Mouse (Mus musculus): Measurements from ENCODE around the gene Clcn1.

Gene Clcn1

DNA sequence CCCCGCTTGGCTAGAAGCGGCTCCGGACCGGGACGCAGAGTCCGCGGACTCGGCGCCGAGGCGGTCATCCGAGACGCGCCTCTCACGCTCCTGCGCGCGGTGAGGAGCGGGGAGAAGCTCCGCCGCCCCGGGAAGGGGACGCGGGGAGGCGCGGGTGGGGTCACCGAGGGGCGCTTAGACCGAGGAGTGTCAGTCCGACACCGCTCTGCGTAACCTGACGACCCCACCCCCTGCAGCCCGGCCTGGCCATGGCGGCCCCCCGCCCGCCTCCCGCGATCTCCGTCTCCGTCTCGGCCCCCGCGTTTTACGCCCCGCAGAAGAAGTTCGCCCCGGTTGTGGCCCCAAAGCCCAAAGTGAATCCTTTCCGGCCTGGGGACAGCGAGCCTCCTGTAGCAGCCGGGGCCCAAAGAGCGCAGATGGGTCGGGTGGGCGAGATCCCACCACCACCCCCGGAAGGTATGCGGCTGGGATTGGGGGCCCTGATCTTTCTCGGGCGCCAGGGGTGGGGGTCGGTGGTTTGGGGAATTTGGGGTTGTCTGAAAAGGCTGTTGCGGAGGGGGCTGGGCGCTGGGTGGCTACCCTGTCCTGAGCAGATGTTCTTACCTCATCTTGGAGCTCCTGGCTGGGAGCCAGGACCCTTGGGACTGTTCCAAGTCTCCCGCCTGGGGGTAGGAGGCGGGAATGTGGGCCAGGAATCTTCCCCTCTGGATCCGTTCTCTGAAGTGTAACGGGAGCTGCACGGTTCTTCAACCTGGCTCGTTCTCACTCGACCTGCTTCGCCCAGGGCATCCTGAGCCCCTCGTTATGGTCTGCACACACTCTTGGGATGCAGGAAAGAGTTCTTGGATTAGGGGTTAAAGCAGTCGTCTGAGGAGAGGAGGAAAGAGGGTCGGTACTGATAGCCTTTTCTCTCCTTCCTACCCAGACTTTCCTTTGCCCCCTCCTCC, 63.8 kb downstream of the Clcn1 start:
- DNase-seq (ENCODE audit: extremely low spot score): peak; percentile 61

DNA sequence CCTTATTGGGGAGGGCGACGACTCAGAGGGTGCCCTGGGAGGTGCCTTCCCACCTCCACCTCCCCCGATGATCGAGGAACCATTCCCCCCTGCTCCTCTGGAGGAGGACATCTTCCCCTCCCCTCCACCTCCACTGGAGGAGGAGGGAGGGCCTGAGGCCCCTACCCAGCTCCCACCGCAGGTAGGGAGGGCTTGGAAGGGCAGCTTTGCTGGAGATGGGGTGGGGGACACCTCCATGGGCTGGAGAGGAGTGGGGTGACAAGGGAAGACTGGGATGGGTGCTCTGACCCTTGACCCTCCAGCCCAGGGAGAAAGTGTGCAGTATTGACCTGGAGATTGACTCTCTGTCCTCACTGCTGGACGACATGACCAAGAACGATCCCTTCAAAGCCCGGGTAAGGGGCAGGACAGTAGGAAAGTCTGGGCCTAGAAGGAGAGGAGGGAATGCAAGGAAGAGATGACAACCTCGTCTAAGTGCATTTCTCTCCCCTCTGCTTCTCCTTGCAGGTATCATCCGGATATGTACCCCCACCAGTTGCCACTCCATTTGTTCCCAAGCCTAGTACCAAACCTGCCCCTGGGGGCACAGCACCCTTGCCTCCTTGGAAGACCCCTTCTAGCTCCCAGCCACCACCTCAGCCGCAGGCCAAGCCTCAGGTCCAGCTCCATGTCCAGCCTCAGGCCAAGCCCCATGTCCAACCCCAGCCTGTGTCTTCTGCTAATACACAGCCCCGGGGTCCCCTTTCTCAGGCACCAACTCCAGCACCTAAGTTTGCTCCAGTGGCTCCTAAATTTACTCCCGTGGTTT, 64.7 kb downstream of the Clcn1 start:
- DNase-seq (ENCODE audit: extremely low spot score): no peak

DNA sequence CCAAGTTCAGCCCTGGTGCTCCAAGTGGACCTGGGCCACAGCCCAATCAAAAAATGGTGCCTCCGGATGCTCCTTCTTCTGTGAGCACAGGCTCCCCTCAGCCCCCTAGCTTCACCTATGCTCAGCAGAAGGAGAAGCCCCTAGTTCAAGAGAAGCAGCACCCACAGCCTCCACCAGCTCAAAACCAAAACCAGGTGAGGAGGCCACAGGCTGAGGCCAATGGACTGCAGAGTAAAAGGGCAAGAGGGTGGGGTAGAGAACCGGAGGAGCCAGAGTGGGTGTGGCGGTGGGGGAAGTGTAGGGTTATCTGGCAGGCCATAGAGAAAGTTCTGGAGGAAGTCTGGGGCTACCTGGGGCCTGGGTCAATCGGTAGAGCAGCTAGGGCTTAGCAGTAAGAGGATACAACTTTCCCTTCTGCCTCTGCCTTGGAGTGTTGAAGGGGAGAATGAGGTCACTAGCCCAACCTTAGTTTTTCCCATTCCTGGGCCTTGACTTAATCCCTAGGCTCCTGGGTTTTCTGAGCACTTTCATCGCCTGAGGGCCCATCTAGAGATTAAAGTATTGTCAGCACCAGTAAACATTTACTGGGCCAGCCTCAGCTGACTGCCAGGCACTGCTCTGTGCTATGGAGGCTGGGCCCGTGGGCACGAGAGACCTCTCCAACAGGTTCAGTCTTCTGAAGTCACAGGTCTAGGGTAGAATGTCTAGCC, 65.4 kb downstream of the Clcn1 start:
- no peak for DNase-seq (ENCODE audit: extremely low spot score)

DNA sequence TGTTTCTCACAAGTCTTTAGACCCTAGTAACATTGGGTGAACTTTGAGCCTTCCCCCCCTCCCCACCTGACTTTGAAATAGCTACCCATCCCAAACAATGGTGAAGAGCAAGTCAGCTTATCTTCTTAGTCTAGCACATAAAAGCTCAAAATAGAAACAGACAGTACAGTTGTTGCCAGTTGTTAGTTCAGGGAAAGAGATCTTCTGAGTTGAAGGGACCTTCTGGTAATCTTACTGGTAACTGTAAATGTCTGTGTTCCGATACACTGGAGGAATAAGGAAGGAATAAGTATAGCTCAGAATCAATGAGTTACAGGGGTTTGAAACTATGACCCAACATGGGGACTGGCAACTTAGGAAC, 66.0 kb downstream of the Clcn1 start:
- no peak for DNase-seq (ENCODE audit: extremely low spot score)

DNA sequence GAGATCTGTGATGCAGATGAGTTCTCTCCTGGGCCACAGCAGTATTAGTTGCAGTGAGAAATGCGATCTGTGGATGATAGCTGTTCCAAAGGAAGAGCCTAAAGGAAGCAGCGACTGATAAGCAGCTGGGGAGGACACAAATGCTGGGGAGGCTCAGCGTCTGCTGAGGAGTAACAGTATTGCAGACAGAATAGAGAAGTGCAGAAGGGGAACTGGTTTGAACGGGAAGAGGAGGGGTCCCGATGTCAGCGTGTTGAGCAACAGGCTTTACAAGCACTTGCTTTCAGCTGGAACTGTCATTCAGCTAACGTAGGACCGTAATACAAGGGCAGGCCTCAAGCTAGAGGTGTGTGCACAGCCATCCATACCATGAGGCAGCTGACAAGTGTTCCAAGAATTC, 66.7 kb downstream of the Clcn1 start:
- no peak for DNase-seq (ENCODE audit: extremely low spot score)

DNA sequence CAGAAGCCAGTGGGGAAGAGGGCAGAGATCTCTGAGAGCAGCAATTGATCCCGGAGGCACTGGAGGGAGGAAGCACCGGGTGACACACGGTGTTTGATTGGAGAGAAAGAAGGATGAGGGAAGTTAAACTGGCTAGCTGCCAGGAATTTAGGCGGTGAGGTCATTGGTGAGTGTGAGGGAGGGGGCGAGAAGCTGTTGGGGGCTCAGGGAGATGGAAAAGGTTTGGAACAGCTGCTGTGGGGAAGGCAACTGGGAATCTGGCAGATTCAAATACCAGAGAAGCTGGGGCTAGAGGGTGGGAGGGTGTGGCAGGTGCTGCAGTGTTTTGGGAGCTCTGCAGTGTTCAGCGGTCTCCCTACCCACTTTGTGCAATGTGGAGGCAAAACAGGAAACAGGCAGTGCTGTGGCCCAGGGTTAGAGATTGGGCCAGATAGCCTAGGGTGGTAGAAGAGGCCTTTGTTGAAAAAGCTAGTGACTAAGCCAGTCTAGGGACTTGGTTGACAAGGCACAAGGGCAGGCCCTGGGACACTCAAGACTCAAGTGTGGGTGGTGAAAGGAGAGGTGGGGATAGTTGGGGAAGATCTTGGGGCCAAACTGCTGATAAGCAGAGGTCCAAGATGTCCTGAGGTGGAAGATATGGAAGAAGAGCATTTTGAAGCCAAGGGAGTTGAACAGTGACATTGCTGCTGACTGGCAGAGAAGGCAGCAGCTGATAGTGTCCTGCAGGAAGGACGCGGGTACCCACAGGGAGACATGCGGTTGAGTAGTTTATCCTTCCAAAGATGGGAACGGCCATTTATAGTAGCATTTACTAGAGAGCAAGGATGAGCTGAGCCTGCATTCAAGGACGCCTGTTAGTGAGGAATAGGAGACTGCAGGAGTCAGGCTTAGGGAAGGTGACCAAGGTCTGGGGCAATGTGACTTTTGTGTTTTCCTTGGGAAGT, 67.9 kb downstream of the Clcn1 start:
- no peak for DNase-seq (ENCODE audit: extremely low spot score)

DNA sequence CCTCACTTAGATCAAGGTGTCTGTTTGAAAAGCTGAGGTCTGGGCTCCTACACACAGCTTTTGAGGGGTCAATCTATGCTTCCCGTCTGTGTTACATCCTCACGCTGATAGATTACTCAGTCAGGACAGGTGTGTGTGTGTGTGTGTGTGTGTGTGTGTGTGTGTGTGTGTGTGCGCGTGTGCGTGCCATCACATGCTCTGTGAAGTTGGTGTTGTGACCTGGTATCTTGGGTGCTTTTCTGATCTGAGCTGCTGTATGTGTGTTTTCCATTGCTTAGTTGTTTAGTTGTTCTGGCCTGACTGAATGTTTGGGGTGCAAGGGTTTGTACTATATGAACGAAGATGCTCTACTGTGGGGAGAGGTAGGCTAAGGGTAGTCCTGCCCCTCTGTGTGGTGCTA, 68.9 kb downstream of the Clcn1 start:
- DNase-seq (ENCODE audit: extremely low spot score): no peak

DNA sequence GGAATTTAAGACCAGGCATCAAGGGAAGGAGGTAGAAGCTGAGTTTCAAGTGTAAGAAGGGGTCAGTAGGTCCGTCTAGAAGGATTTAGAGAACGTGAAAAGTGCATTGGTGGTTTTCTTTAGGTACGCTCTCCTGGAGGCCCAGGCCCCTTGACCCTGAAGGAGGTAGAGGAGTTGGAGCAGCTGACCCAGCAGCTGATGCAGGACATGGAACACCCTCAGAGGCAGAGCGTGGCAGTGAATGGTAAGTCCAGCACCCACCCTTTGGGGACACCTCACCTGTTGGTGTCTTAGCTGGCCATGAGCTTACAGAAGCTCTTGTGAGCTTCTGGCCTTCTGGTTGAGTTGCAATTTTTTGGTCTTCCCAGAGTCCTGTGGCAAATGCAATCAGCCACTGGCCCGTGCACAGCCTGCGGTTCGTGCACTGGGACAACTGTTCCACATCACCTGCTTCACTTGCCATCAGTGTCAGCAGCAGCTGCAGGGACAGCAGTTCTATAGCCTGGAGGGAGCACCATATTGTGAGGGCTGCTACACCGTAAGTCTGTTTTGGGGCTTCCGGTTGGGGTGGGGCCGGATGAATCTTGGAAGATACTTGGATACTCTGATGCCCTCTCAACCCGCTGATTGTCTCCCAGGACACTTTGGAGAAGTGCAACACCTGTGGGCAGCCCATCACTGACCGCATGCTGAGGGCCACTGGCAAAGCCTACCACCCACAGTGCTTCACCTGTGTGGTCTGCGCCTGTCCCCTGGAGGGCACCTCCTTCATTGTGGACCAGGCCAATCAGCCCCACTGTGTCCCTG, 69.5 kb downstream of the Clcn1 start:
- DNase-seq (ENCODE audit: extremely low spot score): no peak

DNA sequence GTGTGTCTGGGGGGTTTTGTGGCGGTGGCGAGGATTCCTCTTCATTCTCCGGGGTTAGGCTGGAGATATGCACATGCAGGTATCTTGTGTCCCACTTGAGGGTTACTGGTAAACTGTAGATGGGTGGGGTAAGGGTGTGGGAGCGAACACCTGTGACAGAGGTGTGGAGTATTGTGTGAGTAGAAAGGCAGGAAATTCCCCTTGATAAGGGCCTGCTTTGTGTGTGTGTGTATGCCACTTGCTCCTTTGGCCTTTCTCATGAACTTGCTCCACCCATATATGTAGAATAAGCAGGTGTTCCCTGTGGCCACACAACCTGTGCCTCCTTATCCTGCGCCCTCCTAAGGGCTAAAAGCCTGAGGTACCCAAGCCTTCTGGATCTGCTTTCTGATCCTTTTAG, 70.4 kb downstream of the Clcn1 start:
- DNase-seq (ENCODE audit: extremely low spot score): no peak

DNA sequence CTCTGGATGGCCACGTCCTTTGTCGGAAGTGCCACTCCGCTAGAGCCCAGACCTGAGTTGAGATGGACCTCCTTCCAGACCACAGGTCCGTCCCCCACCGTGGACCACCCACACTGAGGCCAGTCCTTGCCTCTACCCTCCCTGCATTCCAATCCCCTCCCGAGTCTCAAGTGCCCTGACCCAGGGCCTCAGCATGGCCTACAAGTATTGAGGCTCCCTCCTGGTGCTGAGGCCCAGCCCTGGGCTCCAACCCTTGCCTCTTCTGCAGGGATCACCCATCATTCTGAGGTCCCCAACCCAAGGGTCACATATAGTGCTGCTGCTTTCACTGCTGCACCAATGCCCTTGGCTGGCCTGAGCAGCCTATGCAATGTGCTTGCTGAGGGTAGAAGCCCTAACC, 71.4 kb downstream of the Clcn1 start:
- DNase-seq (ENCODE audit: extremely low spot score): no peak

DNA sequence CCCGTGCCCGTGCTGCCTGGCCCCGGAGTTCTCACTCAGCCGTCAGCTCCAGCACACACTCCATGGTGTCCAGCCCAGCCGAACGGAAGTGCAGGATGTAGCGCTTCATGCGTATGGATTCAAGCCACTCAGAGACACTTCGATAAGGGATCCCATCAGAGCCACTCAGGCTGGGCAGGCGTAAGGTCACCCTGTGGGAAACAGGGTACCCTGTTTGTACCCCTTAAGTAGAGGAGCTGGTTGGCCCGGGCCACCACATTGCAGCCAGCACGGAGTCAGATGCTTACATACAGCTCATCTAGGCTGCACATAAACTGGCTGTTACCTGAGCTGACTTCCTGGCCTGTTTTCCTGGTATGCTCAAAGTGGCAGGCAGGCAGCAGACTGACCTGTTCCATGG, 72.4 kb downstream of the Clcn1 start:
- no peak for DNase-seq (ENCODE audit: extremely low spot score)

DNA sequence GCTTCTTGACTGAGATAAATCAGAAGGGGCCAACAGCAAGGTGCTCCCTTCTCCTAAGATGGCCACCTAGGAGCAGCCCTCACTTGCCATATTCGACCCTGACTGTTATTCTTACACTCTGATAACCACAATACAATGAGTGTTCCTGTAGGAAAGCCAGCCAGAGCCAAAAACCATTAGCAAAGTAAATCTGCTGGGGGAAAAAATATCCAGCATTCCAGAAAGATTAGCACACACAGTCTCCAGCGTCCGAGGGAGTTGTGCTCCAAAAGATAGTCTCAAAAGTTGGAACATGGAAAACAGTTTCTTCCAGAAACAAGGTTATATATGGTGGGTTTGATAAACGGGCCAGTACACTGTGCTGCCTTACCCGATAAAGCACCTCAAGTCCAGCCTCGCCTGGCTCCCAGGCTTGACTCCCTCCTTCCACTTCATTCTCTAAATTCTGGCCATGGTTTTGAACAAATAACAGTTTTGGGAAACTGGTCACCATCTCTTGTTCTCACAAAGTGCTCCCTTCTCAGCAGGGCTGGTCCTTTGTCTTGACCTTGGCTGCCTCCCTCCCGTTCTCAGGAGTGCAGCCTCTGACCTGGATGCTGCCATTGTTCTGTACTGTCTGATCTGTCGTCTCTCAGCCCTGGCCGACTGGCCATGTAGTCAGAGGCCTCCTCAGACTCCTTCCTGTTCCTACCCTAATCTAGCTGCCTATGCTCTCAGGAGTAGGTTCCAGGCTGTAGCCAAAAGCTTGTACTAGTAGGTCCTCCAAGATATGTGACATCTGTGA, 73.1 kb downstream of the Clcn1 start:
- DNase-seq (ENCODE audit: extremely low spot score): no peak

DNA sequence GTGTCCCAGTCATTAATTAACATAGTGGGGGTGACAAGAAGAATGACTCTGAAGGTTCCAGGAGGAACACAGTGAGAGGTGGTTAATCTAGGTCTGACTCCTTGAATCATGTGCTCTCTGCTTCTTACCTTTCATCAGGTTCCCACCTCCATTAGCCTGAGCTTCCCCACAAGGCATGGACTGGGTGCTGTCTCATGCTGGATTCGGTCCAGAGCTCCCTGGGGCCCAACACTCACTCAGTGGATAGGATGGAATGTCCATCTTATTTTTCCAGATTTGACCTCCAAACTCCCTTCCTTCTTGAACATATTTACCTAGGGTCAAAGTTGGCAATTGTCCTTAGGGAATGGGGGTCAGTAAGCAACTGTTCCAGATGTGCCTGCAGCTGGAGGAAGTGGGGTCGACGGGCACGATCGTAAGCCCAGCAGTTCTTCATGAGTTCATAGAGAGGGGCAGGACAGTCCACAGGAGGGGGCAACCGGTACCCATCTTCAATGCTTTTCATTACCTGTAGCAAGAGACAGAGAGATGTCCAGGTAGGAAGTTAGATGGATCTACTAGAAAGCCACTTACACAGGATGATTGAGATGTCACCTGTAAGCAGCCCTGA, 73.9 kb downstream of the Clcn1 start:
- DNase-seq (ENCODE audit: extremely low spot score): no peak

DNA sequence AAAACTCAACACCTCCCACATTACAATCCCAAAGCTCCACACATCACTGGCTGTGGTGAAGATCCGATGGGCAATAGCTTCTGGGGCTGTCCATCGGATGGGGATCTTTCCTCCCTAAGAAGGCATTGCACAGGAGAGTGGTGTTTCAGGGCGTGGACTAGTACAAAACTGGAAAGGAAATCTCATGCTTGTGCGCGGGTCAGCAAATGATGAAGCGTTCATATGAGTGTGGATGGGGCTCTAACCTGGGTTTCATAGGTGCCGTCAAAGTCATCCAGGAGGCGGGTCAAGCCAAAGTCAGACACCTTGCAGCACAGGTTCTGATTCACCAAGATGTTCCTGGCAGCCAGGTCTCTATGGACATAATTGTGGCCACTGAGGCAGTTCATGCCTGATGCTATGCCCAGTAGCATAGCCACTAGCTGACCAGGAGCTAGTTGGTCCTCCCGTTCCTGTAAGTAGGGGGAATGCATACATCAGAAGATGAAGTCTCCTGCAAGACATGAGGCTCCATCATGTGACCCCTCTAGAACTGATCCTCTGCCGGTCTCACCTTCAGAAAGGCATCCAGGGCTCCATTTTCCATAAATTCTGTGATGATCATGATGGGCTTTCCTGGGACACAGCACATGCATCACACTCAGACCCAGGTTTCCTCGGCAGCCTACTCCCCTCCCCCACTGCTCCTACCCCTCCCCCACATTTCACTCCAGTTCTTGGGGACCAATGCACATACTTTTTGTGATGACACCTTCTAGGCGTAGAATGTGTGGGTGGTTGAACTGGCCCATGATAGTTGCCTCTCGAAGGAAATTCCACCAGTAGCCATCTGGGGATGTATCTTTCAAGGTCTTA, 74.8 kb downstream of the Clcn1 start:
- DNase-seq (ENCODE audit: extremely low spot score): no peak

DNA sequence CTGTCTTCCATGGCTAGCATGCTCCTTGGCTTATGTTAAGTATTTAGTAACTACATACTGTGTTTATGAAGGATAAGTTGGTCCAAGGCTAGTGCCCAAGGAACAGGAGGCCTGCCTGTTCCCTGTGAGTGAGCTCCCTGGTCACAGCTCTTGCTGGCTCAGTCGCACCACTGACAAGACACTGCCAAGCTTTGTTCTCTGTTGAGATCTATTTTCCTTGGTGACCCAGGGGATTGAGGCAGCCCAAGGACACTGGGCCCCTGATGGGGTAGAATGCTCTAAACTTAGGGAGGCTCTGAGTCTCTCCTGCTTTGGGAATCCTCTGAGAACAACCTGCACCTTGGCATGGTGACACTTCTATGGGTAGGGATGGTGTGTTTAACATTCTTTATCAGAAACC, 75.6 kb downstream of the Clcn1 start:
- DNase-seq (ENCODE audit: extremely low spot score): no peak

DNA sequence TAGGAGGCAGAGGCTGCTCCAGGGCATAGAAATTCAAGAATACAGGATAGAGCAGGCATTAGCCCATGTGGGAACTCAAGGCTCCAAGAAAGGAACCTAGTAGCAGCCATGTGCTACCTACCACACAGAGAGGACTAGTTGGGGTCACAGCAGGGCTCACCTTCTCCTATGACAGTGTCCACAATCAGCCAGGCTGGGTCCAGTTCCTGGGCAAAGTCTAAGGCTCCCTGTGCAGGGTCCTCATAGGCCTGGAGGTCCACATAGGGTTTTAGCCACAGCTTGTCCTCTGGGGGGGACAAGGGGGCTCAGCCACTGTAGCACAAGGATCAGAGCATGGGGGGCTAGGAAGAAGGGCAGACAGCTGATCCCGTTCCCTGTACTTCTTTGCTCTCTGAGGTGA, 76.0 kb downstream of the Clcn1 start:
- DNase-seq (ENCODE audit: extremely low spot score): no peak

DNA sequence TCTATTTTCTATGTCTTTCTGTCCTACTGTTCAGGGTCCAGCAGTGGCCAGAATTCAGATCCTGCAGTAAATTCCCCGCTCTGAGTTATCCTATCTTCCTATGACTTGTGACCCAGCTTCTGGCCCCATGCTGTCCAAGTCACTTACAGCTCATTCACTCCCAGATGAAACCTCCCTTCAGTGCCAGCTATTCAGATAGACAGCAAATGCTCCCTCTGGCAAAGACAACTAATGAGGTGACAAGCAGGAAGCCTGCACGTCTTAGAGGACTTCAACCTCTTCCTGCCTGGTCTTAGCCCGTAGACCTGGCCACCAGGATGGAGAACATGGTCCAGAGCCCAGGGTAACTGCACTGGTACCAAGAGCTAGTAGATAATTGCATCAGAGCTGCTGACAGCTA, 76.5 kb downstream of the Clcn1 start:
- DNase-seq (ENCODE audit: extremely low spot score): no peak

DNA sequence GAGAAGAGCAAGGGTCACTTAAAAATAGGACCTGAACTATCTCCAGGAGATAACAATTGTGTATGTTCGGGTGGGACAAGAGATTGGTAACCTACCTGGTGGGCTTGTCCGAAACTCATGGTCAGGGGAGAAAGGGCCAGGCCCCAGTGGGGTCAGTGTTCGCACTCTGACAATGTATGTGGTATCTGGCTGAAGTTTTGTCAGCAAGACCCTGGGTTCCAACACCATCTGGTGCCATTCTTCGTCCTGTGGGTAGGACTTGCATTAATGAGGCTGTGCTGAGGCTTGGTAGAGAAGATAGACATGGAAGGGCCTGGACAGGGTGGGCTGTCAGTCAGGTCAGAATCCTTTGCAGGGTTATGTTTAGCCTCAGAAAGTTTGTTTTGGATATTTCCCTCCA, 77.6 kb downstream of the Clcn1 start:
- DNase-seq (ENCODE audit: extremely low spot score): no peak
